Mouse (Mus musculus) liver, embryonic 14.5 days (tissue): ENCODE results near the gene Kidins220.

Experiments
- CTCF ChIP-seq: IDR thresholded peaks from 2 replicates; pipeline ENCODE4 v1.5.1; 2016; ENCODE audit warnings: antibody characterized with exemption, low read depth, control low read depth
- EP300 ChIP-seq: IDR thresholded peaks from 2 replicates; pipeline ENCODE4 v1.6.1; 2016; ENCODE audit warnings: antibody characterized with exemption, low read depth

DNA sequence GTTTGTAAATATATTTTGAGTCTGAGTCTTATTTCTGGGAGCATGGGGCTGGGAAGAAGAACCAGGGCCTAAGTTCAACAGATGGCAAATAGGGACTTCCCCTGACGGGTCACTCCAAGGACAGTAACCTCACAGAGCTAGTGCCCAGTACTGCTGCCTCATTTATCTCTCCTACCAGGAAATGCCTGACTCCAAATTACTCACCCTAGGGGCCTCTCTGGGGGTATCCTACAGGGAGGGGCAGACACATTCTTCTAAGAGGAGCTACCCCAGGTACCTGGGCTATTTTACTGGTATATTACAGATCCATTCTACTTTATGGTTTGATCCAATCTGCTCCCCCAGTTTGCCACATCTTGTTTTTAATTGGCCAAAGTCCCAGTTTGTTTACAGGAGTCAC, 114.7 kb downstream of the Kidins220 start:
- TF ChIP-seq CTCF (no peak), EP300 (no peak)
